Mouse (Mus musculus): ENCODE results near the gene Cask.

DNA sequence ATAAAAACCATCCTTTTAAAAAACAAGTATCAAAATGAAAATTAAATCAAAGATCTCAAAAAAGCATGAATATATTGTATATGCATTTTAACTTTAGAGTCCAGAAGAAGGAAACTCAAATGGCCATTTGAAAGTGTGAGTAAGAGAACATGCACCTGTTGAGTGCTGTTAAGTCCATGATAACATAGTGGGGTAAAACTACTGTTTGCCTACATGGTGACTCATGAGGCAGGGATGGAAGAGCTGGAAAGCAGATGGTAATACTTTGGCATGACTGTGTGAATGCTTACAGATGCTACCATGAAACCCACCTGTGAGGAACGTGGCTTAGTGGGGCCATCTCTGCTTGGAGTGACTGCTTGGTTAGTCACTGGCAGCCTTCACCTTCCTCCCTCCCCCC lies 132.9 kb downstream of the Cask start:
- TF ChIP-seq CTCF (IDR thresholded peaks at IDR 0.05; ENCODE audit: low read depth) (no peak), EP300 (IDR thresholded peaks at IDR 0.05; ENCODE audit: low read depth) (no peak)
